Mouse (Mus musculus): ENCODE data around the gene Per1.

The Per1 gene

DNA sequence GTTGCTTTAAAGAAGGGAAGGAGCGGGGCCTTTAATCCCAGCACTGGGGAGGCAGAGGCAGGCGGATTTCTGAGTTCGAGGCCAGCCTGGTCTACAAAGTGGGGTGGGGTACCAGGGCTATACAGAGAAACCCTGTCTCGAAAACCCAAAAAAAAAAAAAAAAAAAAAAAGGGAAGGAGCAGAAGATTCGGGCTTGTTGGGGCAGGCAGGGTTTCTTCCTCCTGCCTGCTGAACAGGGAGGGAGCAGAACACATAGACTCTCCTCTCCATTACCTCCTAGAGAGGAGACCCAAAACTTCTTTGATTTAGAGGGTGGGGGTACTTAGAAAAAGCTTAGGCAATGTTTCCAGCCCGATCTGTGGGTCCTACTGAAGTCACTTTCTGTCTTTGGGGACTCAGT is 40.3 kb downstream of the Per1 start:
- DNase-seq = no peak

DNA sequence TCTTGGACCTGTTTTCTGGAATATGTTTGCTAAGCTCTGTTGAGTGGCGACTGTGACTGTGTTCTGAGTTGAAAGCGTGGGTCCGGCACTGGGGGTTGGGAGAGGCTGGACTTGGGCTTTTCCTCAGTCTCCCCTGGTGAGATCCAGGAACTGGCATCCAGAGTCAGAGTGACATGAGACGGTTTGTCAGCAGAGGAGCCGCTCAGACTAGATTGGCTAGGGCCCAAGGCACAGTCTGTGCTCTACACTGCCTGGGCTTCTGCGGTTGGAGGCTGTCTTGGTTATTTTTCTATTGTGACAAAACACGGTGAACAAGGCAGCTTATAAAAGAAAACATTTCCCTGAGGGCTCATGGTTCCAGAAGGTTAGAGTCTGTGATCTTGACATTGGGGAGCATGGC is 52.5 kb downstream of the Per1 start:
- no peak for DNase-seq

DNA sequence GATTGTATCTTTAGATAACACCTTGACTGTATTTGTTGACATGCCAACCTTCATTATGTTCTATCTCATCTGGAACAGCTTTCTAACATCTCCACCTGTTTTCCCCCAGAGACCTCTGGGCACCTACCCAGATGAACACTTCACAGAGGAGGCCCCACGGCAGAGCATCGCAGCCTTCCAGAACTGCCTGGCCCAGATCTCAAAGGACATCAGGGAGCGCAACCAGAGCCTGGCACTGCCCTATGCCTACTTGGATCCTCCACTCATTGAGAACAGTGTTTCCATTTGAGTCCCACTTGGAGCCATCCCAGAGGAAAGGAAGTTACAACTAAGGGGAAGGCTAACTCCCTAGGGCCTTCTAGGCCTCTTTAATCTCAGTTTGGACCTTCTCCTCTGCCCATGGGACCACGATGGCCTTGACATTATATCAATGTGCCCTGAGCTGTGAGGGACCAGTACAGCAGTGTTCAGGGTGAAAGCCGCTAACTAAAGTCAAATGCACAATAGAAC is 53.5 kb downstream of the Per1 start:
- no peak for DNase-seq

DNA sequence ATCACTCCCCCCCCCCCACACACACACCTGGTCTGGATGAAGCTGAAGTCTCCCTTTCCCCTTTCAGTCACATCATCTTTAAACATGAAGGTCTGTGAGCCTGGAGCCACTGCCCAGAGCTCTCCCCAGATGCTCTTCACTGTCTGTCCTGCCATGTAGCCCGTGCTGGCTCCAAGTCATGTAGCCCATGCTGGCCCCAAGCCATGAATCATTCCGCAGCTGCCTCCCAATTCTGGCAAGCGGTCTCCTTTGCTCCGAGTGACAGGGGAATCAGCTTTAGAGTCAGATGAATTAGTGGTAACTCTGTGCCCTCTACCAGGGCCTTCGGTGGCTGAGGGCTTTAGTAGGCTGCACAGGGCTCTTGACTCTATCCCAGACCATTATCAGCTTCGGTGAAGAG is 54.7 kb downstream of the Per1 start:
- DNase-seq = no peak

DNA sequence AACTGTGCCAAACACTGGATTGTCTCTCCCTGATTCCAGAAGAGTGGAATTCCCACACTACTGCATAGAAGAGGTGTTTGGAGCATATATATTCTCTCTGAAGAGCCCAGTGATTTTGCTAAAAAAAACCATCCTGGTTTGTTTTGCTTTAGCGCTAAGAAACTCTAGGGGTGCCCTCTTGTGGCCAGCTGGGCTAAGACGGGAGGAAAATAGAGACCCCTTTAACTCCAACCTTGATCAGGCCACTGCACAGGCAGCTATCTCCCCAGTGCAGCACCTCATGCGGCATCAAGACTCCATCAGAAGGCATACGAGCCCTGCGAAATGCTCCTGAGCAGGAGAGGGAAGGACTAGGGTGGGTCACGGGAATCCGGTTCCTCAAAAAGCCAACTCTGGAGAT is 55.4 kb downstream of the Per1 start:
- DNase-seq = peak; percentile 29

DNA sequence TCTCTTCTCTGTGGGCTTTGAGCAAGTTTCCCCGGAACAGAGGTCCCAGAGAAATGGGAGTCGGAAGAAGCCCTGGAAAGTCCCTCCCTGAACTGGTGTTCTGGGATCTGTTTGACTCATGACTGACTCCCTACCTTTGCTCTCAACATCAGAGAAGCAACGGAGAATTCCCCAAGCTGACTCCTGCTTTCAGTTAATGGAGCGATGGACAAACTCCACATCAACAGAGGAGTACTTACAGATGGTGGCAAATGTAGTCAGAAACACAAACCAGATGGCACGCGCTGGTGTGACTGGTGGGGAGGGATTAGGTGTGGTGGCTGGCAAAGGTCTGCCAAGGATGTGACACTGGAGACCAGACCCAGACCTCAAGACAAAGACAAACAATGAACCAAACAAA is 56.0 kb downstream of the Per1 start:
- no peak for DNase-seq

DNA sequence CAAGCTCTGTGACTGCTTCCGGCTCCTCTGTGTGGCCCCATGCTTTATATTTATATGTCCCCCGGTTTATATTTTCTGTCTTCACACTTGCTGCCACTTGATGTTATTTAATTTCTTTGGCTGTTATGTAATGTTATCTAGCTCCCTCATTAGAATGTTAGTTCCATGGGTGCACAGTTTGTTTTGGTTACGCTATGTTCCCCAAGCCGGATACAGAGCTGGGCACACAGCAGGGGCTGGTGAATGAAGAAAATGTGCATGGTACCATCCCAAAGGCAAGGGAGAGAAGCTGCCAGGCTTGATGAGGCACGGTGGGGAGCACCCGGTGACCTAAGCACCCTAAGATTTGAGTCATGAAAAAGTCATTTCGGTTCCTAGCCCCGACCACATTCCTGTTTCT is 58.8 kb downstream of the Per1 start:
- DNase-seq = no peak

DNA sequence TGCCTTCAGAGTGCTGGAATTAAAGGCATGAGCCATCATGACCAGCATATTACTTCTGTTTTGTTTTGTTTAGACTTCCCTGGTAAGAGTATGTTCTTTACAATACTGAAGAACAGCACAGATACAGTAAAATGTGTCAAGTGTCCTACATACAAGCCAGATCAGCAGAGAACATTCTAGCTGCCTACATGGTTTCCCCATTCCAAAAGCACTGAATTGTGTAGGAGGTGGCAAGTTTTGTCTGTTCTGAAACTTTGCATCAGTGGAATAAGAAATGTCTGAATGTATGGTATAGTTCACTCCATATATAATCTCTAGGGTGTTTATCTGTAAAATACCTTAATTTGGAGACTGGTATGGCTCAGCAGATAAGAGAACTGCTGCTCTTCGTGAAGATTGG is 60.3 kb downstream of the Per1 start:
- no peak for DNase-seq

DNA sequence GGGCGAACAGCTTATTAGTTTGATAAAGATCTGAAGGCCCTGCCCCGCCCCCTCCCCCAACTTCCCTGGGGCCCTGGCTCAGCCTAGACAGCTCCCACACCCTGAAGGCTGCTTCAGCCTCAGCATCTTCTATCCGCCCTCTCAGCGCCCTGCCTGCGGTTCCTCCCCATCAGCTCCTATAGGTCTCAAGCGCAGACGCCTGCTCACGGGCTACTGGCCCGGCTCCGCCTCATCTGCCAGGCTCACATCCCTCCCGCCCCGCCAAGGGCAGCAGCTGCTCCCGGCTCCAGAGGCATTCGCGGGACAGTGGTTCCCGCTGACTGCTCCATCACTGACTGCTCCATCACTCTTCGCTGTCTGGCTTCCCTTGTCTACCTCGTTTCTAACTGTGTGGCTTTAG is 61.8 kb downstream of the Per1 start, which contains the start of gene Alox12b:
Gene Alox12b (plus strand): TSS at position 190 of the 400 bp plus-strand sequence.
- no peak for DNase-seq

Measured in kidney, adult 11 months (tissue).